Mouse (Mus musculus): ENCODE results near the gene Tbc1d30.

The Tbc1d30 gene

GRCm38 (mm10) chr10:121264204-121264575, 86.9 kb downstream of the Tbc1d30 start:
- DNase-seq (ENCODE audit: low spot score): no peak

DNA sequence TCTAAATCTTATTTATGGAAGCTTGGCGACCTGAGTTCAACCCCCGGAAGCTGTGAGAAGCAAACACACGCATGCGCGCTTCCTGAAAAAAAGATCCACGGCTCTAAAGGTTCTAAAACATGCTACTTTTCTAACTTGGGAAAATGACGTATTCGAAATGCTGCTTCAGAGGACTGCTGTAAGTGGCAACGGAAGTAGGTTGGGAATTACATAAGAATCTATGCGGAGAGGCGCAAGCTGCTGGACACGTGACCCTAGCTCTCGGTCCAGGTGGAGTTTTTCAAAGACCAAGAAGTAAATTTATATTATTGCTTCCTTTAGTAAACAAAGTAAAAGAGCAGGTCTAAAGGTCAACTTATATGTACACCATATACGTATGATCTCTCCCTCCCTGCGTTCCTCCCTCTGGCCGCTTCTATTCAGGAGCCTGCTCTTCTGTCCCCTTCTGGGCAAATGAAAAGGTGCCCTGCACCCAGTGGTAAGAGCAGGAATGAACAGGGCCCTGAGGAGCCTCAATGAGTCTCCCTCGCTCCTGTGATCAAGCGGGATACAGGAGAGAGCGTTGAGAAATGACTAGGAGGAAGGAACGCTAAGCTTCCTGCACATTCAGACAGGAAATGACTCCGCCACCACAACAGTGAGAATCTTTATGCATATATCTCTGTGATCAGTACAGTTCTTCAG, 87.4 kb downstream of the Tbc1d30 start:
- DNase-seq (ENCODE audit: low spot score): no peak

- no peak for DNase-seq (ENCODE audit: low spot score)
These were observed 88.9 kb downstream of the Tbc1d30 start for GRCm38 (mm10) chr10:121262206-121262605.

- no peak for DNase-seq (ENCODE audit: low spot score)
These were observed 90.0 kb downstream of the Tbc1d30 start for GRCm38 (mm10) chr10:121261036-121261592.

DNA sequence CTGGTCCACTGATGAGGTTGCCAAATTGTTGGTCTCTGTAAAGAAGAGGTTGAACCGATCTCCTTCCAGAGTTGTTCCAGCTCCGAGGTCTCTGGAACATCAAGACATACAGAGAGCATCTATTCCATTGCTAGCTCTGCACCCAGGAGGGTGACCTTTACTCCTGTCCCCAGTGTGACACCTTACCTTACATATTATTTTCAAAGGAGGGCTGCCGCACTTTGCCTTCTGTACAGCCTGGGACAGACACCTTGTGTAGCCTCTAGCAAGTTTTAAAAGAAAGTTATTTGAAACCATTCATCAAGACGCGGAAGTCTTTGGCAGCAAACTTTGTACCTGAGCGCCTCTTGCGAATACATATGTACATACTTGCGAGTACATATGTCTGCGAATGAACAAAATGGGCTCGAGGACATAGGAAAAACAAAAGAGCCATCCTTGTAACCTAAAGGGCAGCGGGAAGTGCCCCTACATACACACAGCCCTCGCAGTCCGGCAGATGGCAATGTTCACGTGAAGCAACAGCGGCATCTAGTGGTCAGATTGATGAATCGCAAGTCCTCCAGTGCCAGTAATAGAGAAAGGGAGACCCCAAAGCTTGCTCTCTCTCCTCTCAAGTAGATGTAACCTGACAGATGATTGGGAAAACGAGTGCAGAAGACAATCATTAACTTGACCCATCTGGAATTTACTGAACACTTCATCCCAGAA, 94.8 kb downstream of the Tbc1d30 start:
- peak; percentile 68 for DNase-seq (ENCODE audit: low spot score)

- DNase-seq (ENCODE audit: low spot score): no peak
These were observed 95.6 kb downstream of the Tbc1d30 start for GRCm38 (mm10) chr10:121255465-121255864.

GRCm38 (mm10) chr10:121254343-121254742, 96.7 kb downstream of the Tbc1d30 start:
- no peak for DNase-seq (ENCODE audit: low spot score)

DNA sequence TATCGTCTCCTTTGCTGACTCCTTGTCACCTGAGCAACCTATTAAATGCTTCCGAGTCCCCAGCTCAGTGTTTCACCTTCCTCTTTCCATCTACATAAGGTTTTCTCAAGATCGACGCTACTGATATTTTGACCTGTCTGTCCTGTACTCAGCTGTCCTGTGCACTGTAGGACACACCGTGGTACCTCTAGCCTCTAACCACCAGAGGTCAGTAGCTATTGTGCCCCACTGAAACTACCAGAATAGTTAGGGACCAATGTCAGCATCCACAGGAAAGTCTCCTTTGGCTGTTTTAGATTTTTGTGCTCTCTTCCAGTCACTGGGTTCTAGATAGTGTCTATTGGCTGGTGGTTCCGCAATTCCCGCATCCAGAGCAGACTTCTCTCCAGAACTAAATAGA, 98.3 kb downstream of the Tbc1d30 start:
- DNase-seq (ENCODE audit: low spot score): no peak

- peak; percentile 47 for DNase-seq (ENCODE audit: low spot score)
These were observed 99.9 kb downstream of the Tbc1d30 start for GRCm38 (mm10) chr10:121251191-121251590.

GRCm38 (mm10) chr10:121249820-121250219, 101.3 kb downstream of the Tbc1d30 start:
- DNase-seq (ENCODE audit: low spot score): no peak

- no peak for DNase-seq (ENCODE audit: low spot score)
These were observed 103.5 kb downstream of the Tbc1d30 start for GRCm38 (mm10) chr10:121247545-121247944.

DNA sequence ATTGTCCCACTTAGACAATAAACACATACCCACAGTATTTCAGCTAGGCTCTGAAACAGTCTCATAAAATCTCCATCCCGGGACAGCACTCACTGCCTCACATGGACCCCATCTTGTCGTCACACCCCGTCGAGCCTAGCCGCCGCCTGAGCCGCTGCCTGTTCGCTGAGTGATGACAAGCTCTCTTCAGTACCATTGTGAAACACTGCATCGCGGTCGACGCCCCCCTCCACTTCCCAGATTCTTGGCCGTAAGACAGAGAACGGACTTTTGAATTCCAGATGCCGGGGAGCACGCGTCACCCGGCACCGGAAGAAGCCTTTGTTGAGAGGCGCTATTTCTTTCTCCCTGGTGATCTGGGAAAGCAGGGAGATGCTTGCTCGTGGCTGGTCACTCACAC, 104.1 kb downstream of the Tbc1d30 start:
- DNase-seq (ENCODE audit: low spot score): peak; percentile 75

GRCm38 (mm10) chr10:121243373-121244207, 107.5 kb downstream of the Tbc1d30 start:
- DNase-seq (ENCODE audit: low spot score): no peak

DNA sequence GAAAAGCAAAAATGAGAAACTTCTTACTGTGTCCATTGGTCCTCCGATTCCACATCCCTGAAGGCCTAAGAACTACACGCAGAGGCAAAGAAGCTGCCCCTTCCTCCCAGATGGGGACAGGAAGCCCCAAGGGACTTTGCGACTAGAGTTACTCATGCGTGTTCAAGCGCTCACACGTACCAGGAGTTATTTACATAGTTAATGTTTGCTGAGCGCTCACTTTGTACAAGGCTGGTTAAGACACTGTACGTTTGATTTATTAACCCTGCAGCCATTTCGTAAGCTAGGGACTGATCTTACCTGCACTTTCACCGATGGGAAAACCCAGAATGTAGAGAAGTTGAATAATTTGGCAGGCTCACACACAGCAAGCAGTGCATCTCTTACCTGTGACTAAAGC, 108.5 kb downstream of the Tbc1d30 start:
- no peak for DNase-seq (ENCODE audit: low spot score)

GRCm38 (mm10) chr10:121239065-121239464, 112.0 kb downstream of the Tbc1d30 start:
- no peak for DNase-seq (ENCODE audit: low spot score)

DNA sequence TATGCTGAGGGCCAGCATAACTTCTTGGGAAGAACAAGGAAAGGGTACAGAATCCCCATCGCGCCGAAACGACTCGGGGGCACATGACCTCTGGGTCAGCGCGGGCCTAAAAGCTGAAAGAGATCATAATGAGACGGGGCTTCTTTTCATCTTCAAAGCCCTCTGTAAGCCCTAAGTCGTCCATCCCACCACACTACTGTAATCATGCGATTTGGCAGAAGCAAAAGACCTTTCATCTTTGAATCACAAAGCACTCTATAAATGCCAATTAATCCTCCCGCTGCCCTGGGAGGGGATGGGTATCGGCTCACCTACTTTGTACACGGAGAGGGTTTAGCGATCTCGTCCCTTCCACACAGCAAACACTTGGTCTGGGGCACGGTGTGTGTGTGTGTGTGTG, 112.5 kb downstream of the Tbc1d30 start:
- no peak for DNase-seq (ENCODE audit: low spot score)

- no peak for DNase-seq (ENCODE audit: low spot score)
These were observed 113.7 kb downstream of the Tbc1d30 start for GRCm38 (mm10) chr10:121237377-121237776.

- no peak for DNase-seq (ENCODE audit: low spot score)
These were observed 115.8 kb downstream of the Tbc1d30 start for GRCm38 (mm10) chr10:121235167-121235824.

DNA sequence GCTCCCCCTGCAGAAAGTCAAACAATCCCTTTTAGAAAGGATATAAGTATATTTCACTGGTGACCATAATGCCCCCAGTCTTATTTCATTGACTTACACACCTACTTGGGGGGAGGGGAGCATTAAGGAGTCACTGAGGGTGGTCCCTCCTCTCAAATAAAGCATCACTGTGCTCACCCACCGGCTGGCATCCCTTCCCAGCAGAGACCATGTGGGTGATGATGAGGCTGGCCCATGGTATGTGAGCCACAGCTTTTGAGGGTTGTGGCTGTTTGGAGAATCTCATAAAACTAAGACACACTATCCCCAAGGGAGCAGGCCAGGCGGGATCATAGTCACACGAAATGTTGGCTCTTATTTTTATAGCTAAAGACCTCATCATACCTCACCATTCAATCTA, 116.6 kb downstream of the Tbc1d30 start:
- no peak for DNase-seq (ENCODE audit: low spot score)

DNA sequence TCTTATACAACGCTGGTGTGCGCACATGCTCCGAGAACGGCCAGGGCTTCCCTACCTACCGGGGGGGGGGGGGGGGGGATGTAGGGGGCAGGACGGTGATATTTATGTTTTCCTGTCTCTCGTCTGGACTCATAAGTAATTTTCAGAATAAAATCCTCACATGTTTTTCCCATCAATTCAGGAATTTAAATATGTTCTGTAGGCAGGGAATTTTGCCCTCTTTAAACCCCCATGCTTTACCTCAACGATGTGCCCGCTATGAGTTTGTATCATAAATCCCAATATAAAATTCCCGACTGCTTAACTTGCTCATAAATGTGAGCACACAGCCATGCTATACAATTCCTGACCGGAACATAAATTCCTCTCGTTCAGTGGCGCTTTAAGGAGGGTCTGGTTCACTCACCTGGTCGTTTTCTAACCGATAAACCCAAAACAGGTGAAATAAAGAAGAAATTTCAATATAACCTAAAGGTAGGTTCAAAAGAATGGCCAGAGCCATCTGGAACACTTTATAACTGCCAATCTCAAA, 122.6 kb downstream of the Tbc1d30 start:
- DNase-seq (ENCODE audit: low spot score): no peak

GRCm38 (mm10) chr10:121227988-121228409, 123.1 kb downstream of the Tbc1d30 start:
- no peak for DNase-seq (ENCODE audit: low spot score)

DNA sequence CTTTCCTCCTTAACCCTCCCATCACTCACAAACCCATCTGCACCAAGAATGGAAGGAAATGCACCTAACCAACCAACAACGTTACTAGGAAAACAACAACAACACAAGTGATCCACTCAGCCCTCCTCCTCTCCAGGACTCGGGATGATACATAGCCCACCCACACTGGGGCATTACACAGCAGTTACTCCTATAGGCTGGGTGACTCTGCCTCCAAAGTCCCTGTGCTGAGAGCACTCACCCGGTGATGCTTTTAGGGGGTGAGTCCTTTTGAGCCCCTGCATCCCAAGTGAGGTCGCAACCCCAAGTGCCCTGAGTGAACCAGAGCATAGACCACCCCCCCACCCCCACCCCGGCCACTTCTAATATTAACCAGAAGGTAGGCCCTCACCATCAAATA, 123.7 kb downstream of the Tbc1d30 start:
- no peak for DNase-seq (ENCODE audit: low spot score)
